Mouse (Mus musculus): ENCODE measurements around the gene Adap1.

Adap1 gene

DNA sequence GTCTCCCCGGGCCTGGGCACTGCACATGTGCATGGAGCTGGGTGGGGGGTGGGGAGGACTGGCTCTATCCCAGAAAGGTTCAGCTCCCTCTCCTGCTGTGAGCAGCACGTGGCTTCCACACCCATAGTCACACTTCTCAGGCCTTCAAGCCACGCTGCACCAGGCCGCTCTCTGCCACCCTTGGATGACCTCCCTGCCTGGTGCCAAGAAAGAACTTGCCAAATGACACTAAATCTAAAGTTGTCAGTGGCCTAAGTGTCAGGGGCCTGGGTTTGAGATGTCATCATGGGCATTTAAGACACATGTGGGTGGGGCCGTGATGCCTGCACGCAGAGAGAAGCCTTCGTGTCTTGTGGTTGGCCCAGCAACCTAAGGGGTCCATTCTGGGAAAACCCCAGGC lies 5.0 kb downstream of the Adap1 start:
- no peak for DNase-seq

DNA sequence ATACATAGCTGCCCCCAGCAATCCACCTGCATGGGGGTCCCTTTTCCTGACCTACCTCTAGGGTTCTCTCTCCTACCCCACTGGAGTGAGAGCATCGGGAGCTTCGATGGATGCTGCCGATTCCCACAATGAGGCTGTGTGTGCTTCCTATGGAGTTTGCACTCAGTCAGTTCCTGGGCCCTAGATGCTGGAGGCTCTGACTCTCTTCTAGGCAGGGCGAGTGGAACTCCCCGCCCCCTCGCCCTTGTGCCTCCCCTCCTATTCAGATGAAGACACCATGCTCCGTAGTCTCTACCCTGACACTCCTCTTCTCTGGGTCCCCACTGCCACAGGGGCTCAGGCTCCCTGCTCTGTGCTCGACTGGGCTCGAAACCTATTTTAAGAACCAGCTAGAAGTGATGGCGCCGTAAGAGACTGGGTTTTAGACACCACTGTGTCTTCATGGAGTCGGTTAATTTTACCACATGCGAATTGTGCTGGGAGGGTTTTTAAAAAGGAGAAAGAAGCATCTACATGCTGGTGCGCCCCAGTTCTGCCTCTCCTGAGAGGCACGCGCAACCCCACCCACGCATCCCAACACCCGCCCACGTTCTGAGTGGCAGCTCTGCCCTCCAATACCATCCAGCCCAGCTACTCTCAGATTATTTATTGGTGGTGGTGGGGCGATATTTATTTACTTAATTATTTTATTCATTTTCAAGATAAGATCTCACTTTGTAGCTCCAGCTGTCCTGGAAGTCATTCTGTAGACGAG lies 7.5 kb downstream of the Adap1 start:
- no peak for DNase-seq

DNA sequence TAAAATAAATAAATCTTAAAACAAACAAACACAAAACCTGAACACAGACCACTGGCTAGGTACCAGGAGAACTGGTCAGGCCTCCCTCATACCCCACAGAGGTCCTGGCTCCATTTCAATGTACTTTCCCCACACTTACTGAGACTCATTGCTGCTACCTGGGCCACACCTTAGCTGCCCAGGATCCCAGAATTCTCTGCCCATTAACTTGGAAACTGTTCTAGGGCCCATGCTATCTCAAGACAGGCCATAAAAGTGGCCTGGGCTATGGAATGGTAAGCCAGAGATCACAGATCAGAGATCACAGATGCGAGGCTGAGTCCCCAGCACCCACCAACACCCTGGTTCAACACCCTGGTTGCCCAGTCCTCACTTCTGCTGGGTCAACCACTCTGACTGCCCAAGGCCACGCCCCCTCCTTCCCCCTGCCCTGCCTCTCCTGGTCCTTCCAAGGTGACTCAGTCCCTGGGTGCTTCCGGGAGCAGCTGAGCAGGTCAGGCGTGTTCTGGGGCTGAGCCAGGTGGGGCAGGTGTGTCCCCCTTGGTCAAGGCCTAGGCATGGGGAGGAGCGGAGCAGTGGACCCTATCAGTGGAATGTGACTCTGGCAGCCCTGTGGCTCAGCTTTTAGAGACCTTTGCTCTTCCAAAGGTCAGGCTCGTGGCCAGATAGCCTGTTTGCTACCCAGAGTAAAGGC lies 8.3 kb downstream of the Adap1 start:
- no peak for DNase-seq

- DNase-seq: no peak
Measured at GRCm38 (mm10) chr5:139314941-139315642, 10.3 kb downstream of the Adap1 start.

DNA sequence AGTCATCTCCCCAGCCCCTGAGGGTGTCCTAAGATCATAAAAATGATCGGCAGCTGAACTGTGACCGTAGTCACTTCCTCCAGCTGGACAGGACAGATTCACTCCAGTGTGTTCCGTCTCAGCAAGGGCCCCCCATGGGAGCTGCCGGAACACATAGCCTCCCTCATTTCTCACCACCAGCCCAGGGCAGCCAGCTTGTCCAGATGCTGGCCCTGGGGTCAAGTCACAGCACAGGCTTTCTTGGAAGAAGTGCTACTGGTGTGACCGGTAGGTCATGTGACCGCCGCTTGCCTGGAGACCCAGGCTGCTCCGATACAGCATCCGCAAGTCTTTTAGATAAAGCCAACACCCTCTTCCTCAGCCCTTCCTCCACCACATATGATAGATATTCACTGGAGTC lies 11.9 kb downstream of the Adap1 start:
- DNase-seq: no peak

GRCm38 (mm10) chr5:139311822-139312221 lies 13.6 kb downstream of the Adap1 start:
- DNase-seq: no peak

DNA sequence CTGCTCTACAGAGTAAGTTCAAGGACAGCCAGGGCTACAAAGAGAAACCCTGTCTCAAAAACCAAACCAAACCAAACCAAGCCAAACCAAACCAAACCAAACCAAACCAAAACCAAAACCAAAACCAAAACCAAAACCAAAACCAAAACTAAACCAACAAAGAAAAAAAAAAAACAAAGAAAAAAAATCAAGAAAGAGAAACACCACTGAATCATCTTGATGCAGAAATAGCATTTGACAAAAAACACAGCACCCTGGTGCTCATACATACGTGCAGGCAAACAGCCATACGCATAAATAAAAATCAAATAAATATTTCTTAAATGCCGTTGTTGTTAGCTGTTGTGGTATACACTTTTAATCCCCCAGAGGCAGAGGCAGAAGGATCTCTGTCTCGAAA lies 14.9 kb downstream of the Adap1 start:
- no peak for DNase-seq

DNA sequence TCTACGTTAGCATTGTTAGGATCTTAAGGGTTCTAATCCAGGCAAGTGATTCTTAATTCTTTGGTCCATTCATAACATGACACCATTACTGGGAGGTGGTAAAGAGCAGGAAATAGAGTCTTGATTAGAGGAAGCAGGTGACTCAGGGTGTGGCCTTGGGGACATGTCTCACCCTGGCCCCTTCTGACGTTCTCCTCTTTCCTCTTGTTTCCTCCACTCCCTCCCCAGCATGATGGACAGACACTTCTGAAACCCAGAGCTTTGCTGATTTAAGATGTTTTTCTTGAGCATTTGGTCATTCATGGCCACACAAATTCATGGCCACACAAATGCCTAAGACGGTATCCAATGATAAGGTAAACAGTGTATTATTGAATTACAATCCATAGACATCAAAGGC lies 15.5 kb downstream of the Adap1 start:
- DNase-seq: no peak

- no peak for DNase-seq
Measured at GRCm38 (mm10) chr5:139303646-139304061, 21.8 kb downstream of the Adap1 start.

GRCm38 (mm10) chr5:139302101-139302500 lies 23.3 kb downstream of the Adap1 start:
- no peak for DNase-seq

DNA sequence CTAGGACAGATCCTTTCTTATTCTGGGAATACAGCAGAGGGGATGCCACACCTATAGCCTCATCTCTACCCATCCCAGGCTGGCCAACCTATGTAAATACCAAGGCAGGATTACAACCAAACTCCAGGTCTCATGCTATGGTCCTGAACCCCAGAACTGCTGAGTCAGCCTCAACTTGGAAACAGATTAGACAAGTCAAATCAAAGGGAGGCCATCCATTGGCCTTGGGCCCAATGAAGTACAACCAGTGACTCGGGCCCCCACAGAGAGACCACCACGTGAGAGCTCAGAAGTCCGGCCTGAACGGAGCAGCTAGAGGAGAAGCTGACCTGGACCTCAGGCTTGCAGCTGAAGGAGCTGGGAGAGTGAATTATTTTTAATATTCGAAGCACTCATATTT lies 27.7 kb downstream of the Adap1 start:
- DNase-seq: no peak

GRCm38 (mm10) chr5:139297092-139297491 lies 28.3 kb downstream of the Adap1 start:
- DNase-seq: no peak

DNA sequence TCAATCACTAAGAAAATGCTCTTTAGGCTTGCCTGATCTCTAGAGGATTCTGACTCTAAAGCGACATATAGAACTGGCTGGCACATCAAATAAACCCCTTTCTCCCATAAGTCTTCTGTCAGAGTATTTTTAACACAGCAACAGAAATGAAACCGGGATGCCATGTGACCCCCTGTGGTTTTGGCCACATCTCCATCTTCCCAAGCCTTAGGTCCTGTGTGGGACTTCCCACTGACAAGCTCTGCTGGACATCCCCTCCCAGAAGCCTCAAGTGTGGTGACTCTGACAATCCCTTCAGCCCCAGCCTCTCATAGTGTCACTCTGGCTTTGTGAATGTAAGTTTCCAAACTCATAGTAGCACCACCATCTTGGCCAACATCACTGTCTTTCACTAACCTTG lies 31.3 kb downstream of the Adap1 start:
- no peak for DNase-seq

GRCm38 (mm10) chr5:139291811-139292560 lies 33.4 kb downstream of the Adap1 start:
- DNase-seq: no peak

DNA sequence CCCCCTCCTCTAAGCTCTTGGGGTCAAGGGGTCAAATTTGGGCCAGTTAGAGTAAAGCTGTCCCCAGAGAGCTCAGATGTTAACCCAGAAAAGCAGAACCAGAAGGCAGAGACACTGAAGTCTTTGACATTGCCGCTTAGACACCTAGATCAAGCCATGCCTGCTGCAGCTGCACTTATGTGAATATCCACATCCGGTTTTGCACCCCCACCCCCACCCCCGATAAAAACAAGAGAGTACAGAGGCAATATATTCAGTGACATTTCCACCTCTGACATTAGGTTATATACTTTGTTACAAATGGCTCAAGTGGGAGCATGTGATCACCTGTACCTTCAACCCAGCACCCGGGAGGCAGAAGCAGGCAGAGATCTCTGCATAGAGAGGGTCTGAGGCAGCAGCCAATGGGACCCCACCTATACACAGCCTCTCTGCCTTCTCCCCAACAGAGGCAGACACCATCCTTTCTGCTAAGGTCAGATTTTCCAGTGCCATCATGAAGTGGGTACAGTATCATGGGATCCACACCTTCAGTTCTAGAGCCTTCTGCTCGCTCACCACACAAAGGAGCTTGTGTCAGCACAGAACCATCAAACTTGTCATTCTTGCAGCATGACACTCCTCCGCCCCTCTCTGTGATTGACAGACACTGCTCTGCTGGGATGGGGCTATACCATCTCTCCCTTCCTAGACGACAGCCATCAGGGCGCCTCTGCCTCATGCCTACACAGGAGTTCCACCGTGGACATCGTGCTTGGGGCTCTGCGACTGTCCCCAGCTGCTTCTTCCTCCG lies 34.8 kb downstream of the Adap1 start:
- no peak for DNase-seq

- DNase-seq: no peak
Measured at GRCm38 (mm10) chr5:139288591-139288990, 36.8 kb downstream of the Adap1 start.

GRCm38 (mm10) chr5:139287787-139288186 lies 37.6 kb downstream of the Adap1 start:
- no peak for DNase-seq

DNA sequence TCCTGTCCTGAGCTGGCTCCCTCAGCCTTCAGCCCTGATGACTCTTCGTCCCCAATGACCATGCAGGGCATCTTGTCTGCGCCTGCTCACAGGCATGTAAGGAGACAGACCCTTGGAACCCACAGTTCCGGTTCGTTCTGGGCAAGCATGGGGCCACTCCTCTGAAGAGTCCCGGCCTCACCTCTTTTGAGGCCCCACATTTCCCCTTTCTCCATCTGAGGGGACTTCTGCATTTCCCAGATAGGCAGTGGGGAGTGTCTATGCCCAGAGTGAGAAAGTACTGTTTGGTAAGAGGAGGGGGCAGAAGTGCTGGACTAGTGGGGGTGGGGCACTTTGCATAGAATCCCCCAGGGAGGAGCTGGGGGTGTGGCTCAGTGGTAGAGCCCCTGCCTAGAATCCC lies 38.3 kb downstream of the Adap1 start:
- no peak for DNase-seq

DNA sequence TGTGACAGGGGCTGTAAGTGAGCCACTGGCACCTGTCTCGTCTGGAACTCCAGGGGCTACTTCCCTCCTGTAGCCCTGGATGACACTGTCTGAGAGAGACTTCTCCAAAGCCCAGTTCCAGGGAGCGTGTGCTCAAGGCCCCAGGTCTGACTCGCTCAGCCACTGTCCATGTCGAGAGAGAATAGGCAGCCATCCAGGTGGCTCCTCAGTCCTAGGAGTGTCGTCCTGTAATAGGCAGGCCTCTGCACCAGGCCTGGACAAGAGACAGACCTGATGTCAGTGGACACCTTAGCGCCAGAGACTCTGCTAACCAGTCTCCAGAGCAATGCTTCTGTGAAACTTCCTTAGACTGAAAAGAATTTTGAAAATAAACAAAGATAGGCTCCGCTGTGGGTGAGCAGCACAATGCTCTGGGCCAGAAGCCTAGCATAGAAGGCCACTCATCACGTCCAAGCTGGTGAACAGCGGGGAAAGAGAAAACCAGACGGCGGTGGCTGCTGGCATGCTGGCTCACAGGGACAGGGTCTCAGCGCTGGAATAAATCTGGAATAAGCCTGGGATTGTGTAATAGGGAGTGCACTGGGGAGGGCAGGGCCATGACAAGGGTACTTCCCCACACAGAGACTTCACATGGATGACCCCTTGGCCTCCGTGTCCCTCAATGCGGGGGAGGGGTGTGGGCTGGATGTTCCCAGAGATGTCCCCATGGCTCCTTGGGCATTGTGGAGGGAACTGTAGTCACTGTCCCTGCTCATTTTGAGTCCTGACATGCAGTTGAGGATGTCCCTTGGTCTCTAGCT lies 39.1 kb downstream of the Adap1 start:
- DNase-seq: no peak

GRCm38 (mm10) chr5:139285383-139286067 lies 39.9 kb downstream of the Adap1 start:
- DNase-seq: no peak

Data from embryo, embryonic 11 days (tissue).